Mouse (Mus musculus): ENCODE results near the gene Klk1b9. TPM values are rescaled to one million over a fixed set of nuclear protein-coding genes. Genes with fewer than 3 reads are reported as not detected.
"Not testable (repeated sequence)": the region's sequence is repeated elsewhere in the genome, so short reads cannot be mapped to it uniquely, and the experiment has no call there.

Gene Klk1b9
- polyA plus RNA-seq, 1 experiment from 2014 or later: not detected

- no peaks in the 10 kb centered on the region for H3K27me3 ChIP-seq (replicated peaks; ENCODE audit: insufficient read depth, low read length)
- H3K4me3 ChIP-seq (ENCODE audit: low read depth, low read length): no peak overlapping the region
- no peak overlapping the region for H3K27ac ChIP-seq (ENCODE audit: low read length)
- 74% methylated on average over 3 of the region's 3 CpGs for WGBS
- no peaks in the 10 kb centered on the region for H3K4me1 ChIP-seq (ENCODE audit: insufficient read depth, low read depth, low read length)
- H3K9ac ChIP-seq (replicated peaks; ENCODE audit: low read depth): no peak overlapping the region
- no peak for DNase-seq (ENCODE audit: low spot score)
- TF ChIP-seq CTCF (IDR thresholded peaks at IDR 0.05) (no peak), EP300 (IDR thresholded peaks at IDR 0.05) (no peak)
- no peak for ATAC-seq
- no peak overlapping the region for H3K4me2 ChIP-seq (replicated peaks; ENCODE audit: low read depth, low read length)
- H3K9me3 ChIP-seq (ENCODE audit: low read length): no peaks in the 10 kb centered on the region
- no peaks in the 10 kb centered on the region for H3K36me3 ChIP-seq (ENCODE audit: insufficient read depth, low read length)
These were observed 31.1 kb upstream of the Klk1b9 start for GRCm38 (mm10) chr7:43944727-43945264.

- Histone ChIP-seq H3K27ac (ENCODE audit: low read length) (no peak within 1 kb of the TSS), H3K9me3 (ENCODE audit: low read length) (no peaks in the 10 kb centered on the region), H3K4me3 (ENCODE audit: low read depth, low read length) (no peak within 1 kb of the TSS), H3K36me3 (ENCODE audit: insufficient read depth, low read length) (no peaks in the 10 kb centered on the region), H3K4me1 (ENCODE audit: insufficient read depth, low read depth, low read length) (no peaks in the 10 kb centered on the region), H3K4me2 (replicated peaks; ENCODE audit: low read depth, low read length) (no peak within 1 kb of the TSS), H3K27me3 (replicated peaks; ENCODE audit: insufficient read depth, low read length) (no peaks in the 10 kb centered on the region), H3K9ac (replicated peaks; ENCODE audit: low read depth) (no peak within 1 kb of the TSS)
- ATAC-seq: no peak
- WGBS: 73% methylated on average over 2 of the region's 2 CpGs
- DNase-seq (ENCODE audit: low spot score): no peak
- TF ChIP-seq EP300 (IDR thresholded peaks at IDR 0.05) (no peak), CTCF (IDR thresholded peaks at IDR 0.05) (no peak)
These were observed 25.5 kb upstream of the Klk1b9 start, which contains the start of gene Klk1b8 for GRCm38 (mm10) chr7:43950364-43950763. Klk1b8 (plus strand) TSS chr7:43950664.

GRCm38 (mm10) chr7:43952703-43953102 lies 23.2 kb upstream of the Klk1b9 start:
- Histone ChIP-seq H3K27ac (ENCODE audit: low read length) (no peak overlapping the region), H3K27me3 (replicated peaks; ENCODE audit: insufficient read depth, low read length) (no peaks in the 10 kb centered on the region), H3K4me2 (replicated peaks; ENCODE audit: low read depth, low read length) (no peak overlapping the region), H3K9ac (replicated peaks; ENCODE audit: low read depth) (no peak overlapping the region), H3K4me3 (ENCODE audit: low read depth, low read length) (no peak overlapping the region), H3K4me1 (ENCODE audit: insufficient read depth, low read depth, low read length) (no peaks in the 10 kb centered on the region), H3K36me3 (ENCODE audit: insufficient read depth, low read length) (no peaks in the 10 kb centered on the region), H3K9me3 (ENCODE audit: low read length) (no peaks in the 10 kb centered on the region)
- 50% methylated on average over 4 of the region's 4 CpGs for WGBS
- TF ChIP-seq CTCF (IDR thresholded peaks at IDR 0.05) (no peak), EP300 (IDR thresholded peaks at IDR 0.05) (no peak)
- DNase-seq (ENCODE audit: low spot score): no peak
- ATAC-seq: no peak

- WGBS: 52% methylated on average over 3 of the region's 3 CpGs
- no peak for ATAC-seq
These were observed 9.4 kb upstream of the Klk1b9 start, which contains the start of gene Klk1b1 for GRCm38 (mm10) chr7:43966451-43966850. Klk1b1 (plus strand) TSS chr7:43966751.

GRCm38 (mm10) chr7:43967058-43967457 lies 8.8 kb upstream of the Klk1b9 start:
- no peak overlapping the region for H3K4me2 ChIP-seq (replicated peaks; ENCODE audit: low read depth, low read length)
- no peaks in the 10 kb centered on the region for H3K27me3 ChIP-seq (replicated peaks; ENCODE audit: insufficient read depth, low read length)
- no peak for ATAC-seq
- no peak overlapping the region for H3K4me3 ChIP-seq (ENCODE audit: low read depth, low read length)
- no peak for TF ChIP-seq CTCF (IDR thresholded peaks at IDR 0.05)
- TF ChIP-seq EP300 (IDR thresholded peaks at IDR 0.05): no peak
- H3K9me3 ChIP-seq (ENCODE audit: low read length): no peaks in the 10 kb centered on the region
- no peak overlapping the region for H3K9ac ChIP-seq (replicated peaks; ENCODE audit: low read depth)
- no peaks in the 10 kb centered on the region for H3K36me3 ChIP-seq (ENCODE audit: insufficient read depth, low read length)
- DNase-seq (ENCODE audit: low spot score): no peak
- H3K4me1 ChIP-seq (ENCODE audit: insufficient read depth, low read depth, low read length): no peaks in the 10 kb centered on the region
- 69% methylated on average over 3 of the region's 3 CpGs for WGBS
- H3K27ac ChIP-seq (ENCODE audit: low read length): no peak overlapping the region

More at GRCm38 (mm10) chr7:43966451-43966850, 9.4 kb upstream of the Klk1b9 start, which contains the start of gene Klk1b1:
- Histone ChIP-seq H3K4me1 (ENCODE audit: insufficient read depth, low read depth, low read length) (no peaks in the 10 kb centered on the region), H3K9me3 (ENCODE audit: low read length) (no peaks in the 10 kb centered on the region), H3K9ac (replicated peaks; ENCODE audit: low read depth) (no peak within 1 kb of the TSS), H3K4me3 (ENCODE audit: low read depth, low read length) (no peak within 1 kb of the TSS), H3K4me2 (replicated peaks; ENCODE audit: low read depth, low read length) (no peak within 1 kb of the TSS), H3K27ac (ENCODE audit: low read length) (no peak within 1 kb of the TSS), H3K36me3 (ENCODE audit: insufficient read depth, low read length) (no peaks in the 10 kb centered on the region), H3K27me3 (replicated peaks; ENCODE audit: insufficient read depth, low read length) (no peaks in the 10 kb centered on the region)
- no peak for DNase-seq (ENCODE audit: low spot score)
- TF ChIP-seq CTCF (IDR thresholded peaks at IDR 0.05): no peak

GRCm38 (mm10) chr7:43967612-43968011 lies 8.2 kb upstream of the Klk1b9 start:
- DNase-seq (ENCODE audit: low spot score): no peak
- Histone ChIP-seq H3K9me3 (ENCODE audit: low read length) (no peaks in the 10 kb centered on the region), H3K4me3 (ENCODE audit: low read depth, low read length) (no peak overlapping the region), H3K36me3 (ENCODE audit: insufficient read depth, low read length) (no peaks in the 10 kb centered on the region), H3K9ac (replicated peaks; ENCODE audit: low read depth) (no peak overlapping the region), H3K27me3 (replicated peaks; ENCODE audit: insufficient read depth, low read length) (no peaks in the 10 kb centered on the region), H3K4me2 (replicated peaks; ENCODE audit: low read depth, low read length) (no peak overlapping the region), H3K4me1 (ENCODE audit: insufficient read depth, low read depth, low read length) (no peaks in the 10 kb centered on the region), H3K27ac (ENCODE audit: low read length) (no peak overlapping the region)
- TF ChIP-seq CTCF (IDR thresholded peaks at IDR 0.05) (no peak), EP300 (IDR thresholded peaks at IDR 0.05) (no peak)
- ATAC-seq: no peak
- 77% methylated on average over 2 of the region's 2 CpGs for WGBS

- no peak for TF ChIP-seq EP300 (IDR thresholded peaks at IDR 0.05)
- TF ChIP-seq CTCF (IDR thresholded peaks at IDR 0.05): no peak
- no peaks in the 10 kb centered on the region for H3K9me3 ChIP-seq (ENCODE audit: low read length)
- H3K4me3 ChIP-seq (ENCODE audit: low read depth, low read length): no peak overlapping the region
- H3K9ac ChIP-seq (replicated peaks; ENCODE audit: low read depth): no peak overlapping the region
- H3K36me3 ChIP-seq (ENCODE audit: insufficient read depth, low read length): no peaks in the 10 kb centered on the region
- H3K27me3 ChIP-seq (replicated peaks; ENCODE audit: insufficient read depth, low read length): no peaks in the 10 kb centered on the region
- H3K27ac ChIP-seq (ENCODE audit: low read length): no peak overlapping the region
- H3K4me1 ChIP-seq (ENCODE audit: insufficient read depth, low read depth, low read length): no peaks in the 10 kb centered on the region
- H3K4me2 ChIP-seq (replicated peaks; ENCODE audit: low read depth, low read length): no peak overlapping the region
- no peak for ATAC-seq
- no peak for DNase-seq (ENCODE audit: low spot score)
These were observed 9.8 kb downstream of the Klk1b9 start for GRCm38 (mm10) chr7:43985657-43986056.

GRCm38 (mm10) chr7:43994821-43995220 lies 19.0 kb downstream of the Klk1b9 start:
- not testable (repeated sequence) for H3K9me3 ChIP-seq (ENCODE audit: low read length); H3K4me2 ChIP-seq (replicated peaks; ENCODE audit: low read depth, low read length); H3K4me3 ChIP-seq (ENCODE audit: low read depth, low read length); H3K36me3 ChIP-seq (ENCODE audit: insufficient read depth, low read length); H3K9ac ChIP-seq (replicated peaks; ENCODE audit: low read depth); H3K4me1 ChIP-seq (ENCODE audit: insufficient read depth, low read depth, low read length); DNase-seq (ENCODE audit: low spot score); H3K27me3 ChIP-seq (replicated peaks; ENCODE audit: insufficient read depth, low read length); ATAC-seq; H3K27ac ChIP-seq (ENCODE audit: low read length)
- 59% methylated on average over 1 of the region's 1 CpGs for WGBS

- H3K9me3 ChIP-seq (ENCODE audit: low read length); H3K4me3 ChIP-seq (ENCODE audit: low read depth, low read length); H3K9ac ChIP-seq (replicated peaks; ENCODE audit: low read depth); H3K27me3 ChIP-seq (replicated peaks; ENCODE audit: insufficient read depth, low read length); H3K27ac ChIP-seq (ENCODE audit: low read length); ATAC-seq; H3K36me3 ChIP-seq (ENCODE audit: insufficient read depth, low read length); H3K4me1 ChIP-seq (ENCODE audit: insufficient read depth, low read depth, low read length); H3K4me2 ChIP-seq (replicated peaks; ENCODE audit: low read depth, low read length); DNase-seq (ENCODE audit: low spot score): not testable (repeated sequence)
- 69% methylated on average over 4 of the region's 4 CpGs for WGBS
These were observed 19.7 kb downstream of the Klk1b9 start, which contains the start of gene Klk1b11 for GRCm38 (mm10) chr7:43995577-43995976. Klk1b11 (plus strand) TSS chr7:43995877.

All from lung, postnatal 0 days (tissue).